Mouse (Mus musculus) CH12.LX (cell line): ENCODE data around the gene Folr2.

Experiments used
- BHLHE40 ChIP-seq: IDR thresholded peaks from 2 replicates; pipeline ENCODE4 v1.6.1; 2011; ENCODE audit warnings: mild to moderate bottlenecking, low read depth, low read length, improper control_type of control experiment
- CHD1 ChIP-seq: IDR thresholded peaks from 2 replicates; pipeline ENCODE4 v1.6.1; 2012; ENCODE audit warnings: low read depth, low read length, improper control_type of control experiment, inconsistent platforms
- CTCF ChIP-seq, 2 experiments: IDR thresholded peaks in 1 of 2; conservative IDR thresholded peaks in 1 of 2; 2 replicates each; pipeline ENCODE4 v1.5.1; 2011 to 2012; ENCODE audit warnings: low read depth in 2 of 2, low read length in 2 of 2, improper control_type of control experiment in 1 of 2, inconsistent platforms in 1 of 2, mild to moderate bottlenecking in 1 of 2, moderate library complexity in 1 of 2
- MEF2A ChIP-seq: IDR thresholded peaks from 2 replicates; pipeline ENCODE4 v1.6.1; 2014; ENCODE audit warnings: low read depth, mild to moderate bottlenecking, inconsistent platforms, low read length, improper control_type of control experiment, borderline replicate concordance

GRCm38 (mm10) chr7:101821571-101822501 is 35.2 kb downstream of the Folr2 start:
- TF ChIP-seq CTCF (conservative IDR thresholded peaks at IDR 0.05 in 1 of 2, IDR thresholded peaks at IDR 0.05 in 1 of 2; ENCODE audit: low read depth in 2 of 2, low read length in 2 of 2) = no peak
- no peak for TF ChIP-seq MEF2A
- TF ChIP-seq CHD1 = no peak
- no peak for TF ChIP-seq BHLHE40
